Mouse (Mus musculus) G1E (cell line): ENCODE measurements at regions not wholly inside any gene's neighbourhood (a gene's known extent, or its start where the extent isn't known, plus 50 kb on each side); places are given as distances from the start of the nearest gene placed in this dataset.

Experiments used
- ATAC-seq: 2 replicates; pipeline ENCODE4 v1.8.0; 2016; ENCODE audit warnings: mild to moderate bottlenecking; ENCODE audit not compliant: insufficient number of reproducible peaks, poor library complexity, low FRiP score, severe bottlenecking; ENCODE audit errors: extremely low read depth
- DNase-seq: peaks from one replicate; pipeline ENCODE4 v3.0.0; 2012; ENCODE audit warnings: low spot score
- H3K27me3 ChIP-seq: 2 replicates; pipeline ENCODE4 v1.6.1; 2012; ENCODE audit warnings: mild to moderate bottlenecking, low read length, inconsistent platforms; ENCODE audit not compliant: insufficient read depth
- H3K36me3 ChIP-seq: replicated peaks from 2 replicates; pipeline ENCODE3; 2012; ENCODE audit warnings: mild to moderate bottlenecking, inconsistent platforms
- H3K4me1 ChIP-seq: 2 replicates; pipeline ENCODE4 v1.6.1; 2012; ENCODE audit warnings: low read depth, low read length, inconsistent platforms, mixed read lengths; ENCODE audit not compliant: insufficient read depth
- H3K4me3 ChIP-seq: 2 replicates; pipeline ENCODE4 v1.5.1; 2012; ENCODE audit warnings: low read depth, mild to moderate bottlenecking, inconsistent platforms, low read length, moderate library complexity, mixed read lengths
- H3K9me3 ChIP-seq: replicated peaks from 2 replicates; pipeline ENCODE4 v1.6.1; 2012; ENCODE audit warnings: inconsistent platforms
- CTCF ChIP-seq: IDR thresholded peaks from 2 replicates; pipeline ENCODE4 v1.5.1; 2012; ENCODE audit warnings: low read depth, low read length, inconsistent platforms, mixed read lengths
- GATA1 ChIP-seq: IDR thresholded peaks from 2 replicates; pipeline ENCODE4 v1.6.1; 2012; ENCODE audit warnings: borderline replicate concordance, low read length, inconsistent platforms, mixed read lengths
- GATA2 ChIP-seq: IDR thresholded peaks from 2 replicates; pipeline ENCODE4 v1.6.1; 2012; ENCODE audit warnings: low read depth, low read length, inconsistent platforms, borderline replicate concordance
- POLR2AphosphoS5 ChIP-seq: IDR thresholded peaks from 2 replicates; pipeline ENCODE4 v1.6.1; 2012; ENCODE audit warnings: low read depth, low read length, inconsistent platforms; ENCODE audit not compliant: insufficient replicate concordance
- TAL1 ChIP-seq: conservative IDR thresholded peaks from 2 replicates; pipeline ENCODE4 v1.6.1; 2012; ENCODE audit warnings: low read depth, low read length, inconsistent platforms, mixed read lengths

- no peak overlapping the region for H3K4me3 ChIP-seq
- H3K36me3 ChIP-seq, result no peaks in the 10 kb centered on the region
- peaks cover 53% of the 10 kb centered on the region for H3K9me3 ChIP-seq
- no peak for ATAC-seq
- TF ChIP-seq CTCF (no peak), GATA2 (no peak), POLR2AphosphoS5 (no peak), GATA1 (no peak), TAL1 (no peak)
- no peaks in the 10 kb centered on the region for H3K27me3 ChIP-seq
- no peak for DNase-seq
- no peaks in the 10 kb centered on the region for H3K4me1 ChIP-seq
Measured at GRCm38 (mm10) chr8:89325751-89326351, 281.9 kb upstream of the Sall1 start.

DNA sequence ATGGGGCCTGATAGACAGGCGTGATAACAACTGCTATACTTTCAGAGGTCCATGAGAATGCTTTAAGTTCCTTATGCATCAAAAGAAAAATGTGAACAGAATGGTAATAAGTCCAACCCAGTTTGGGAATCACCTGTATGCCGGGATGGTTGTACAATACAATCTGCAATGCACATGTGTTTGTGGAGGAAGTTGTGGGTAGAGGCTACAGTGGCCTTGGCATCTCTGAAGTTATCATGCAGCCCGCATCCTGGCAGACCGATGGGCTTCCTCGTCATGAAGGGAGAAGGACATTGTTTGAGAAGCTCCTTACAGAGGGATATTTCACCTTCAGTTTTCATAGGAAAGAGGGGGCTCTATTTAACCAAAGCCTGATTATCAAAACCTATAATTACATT lies 281.3 kb upstream of the Sall1 start:
- H3K36me3 ChIP-seq, result no peaks in the 10 kb centered on the region
- H3K27me3 ChIP-seq, result no peaks in the 10 kb centered on the region
- no peak overlapping the region for H3K4me3 ChIP-seq
- DNase-seq (no peak), ATAC-seq (no peak)
- H3K4me1 ChIP-seq, result no peaks in the 10 kb centered on the region
- TF ChIP-seq GATA2 (no peak), GATA1 (no peak), TAL1 (no peak), POLR2AphosphoS5 (no peak), CTCF (no peak)
- H3K9me3 ChIP-seq, result peaks cover 59% of the 10 kb centered on the region

DNA sequence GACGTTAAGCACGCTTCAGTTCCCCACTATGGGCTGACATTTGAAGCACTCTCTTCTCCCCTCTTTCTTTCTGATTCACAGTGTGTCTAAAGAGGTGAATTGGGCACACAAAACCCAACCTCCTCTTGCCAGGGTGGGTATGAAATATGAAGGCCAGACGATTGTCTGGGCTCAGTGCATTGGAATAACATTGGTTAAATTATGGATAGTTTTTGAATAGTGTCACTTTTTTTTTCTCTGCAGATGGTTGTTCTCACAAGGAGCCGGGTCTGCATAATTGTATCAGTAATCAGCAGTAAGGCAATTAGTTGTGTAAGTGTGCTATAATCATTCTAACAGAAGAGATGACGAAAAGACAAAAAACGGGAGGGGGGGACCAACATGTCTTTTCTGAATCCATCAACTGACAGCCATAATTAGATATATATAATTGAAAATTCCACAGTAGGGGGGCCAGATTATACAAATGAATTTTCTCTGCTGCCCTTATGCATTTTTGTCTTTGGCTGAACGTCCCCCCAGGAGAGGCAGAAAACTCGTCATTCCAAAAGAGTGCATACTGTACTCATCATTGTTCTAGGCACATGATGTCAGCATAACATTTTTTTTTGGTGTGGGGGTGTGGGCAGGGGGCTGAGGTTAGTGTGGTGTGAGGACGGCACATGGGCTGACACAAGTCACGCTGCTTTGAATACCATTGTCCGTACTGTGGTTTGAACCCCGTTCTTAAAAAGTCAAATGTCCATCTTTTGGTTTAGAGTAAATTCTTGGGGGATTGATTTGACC lies 280.7 kb upstream of the Sall1 start:
- Histone ChIP-seq H3K36me3 (no peaks in the 10 kb centered on the region), H3K4me1 (no peaks in the 10 kb centered on the region), H3K4me3 (no peak overlapping the region), H3K9me3 (peaks cover 58% of the 10 kb centered on the region), H3K27me3 (no peaks in the 10 kb centered on the region)
- ATAC-seq, result no peak
- no peak for TF ChIP-seq GATA1
- TF ChIP-seq POLR2AphosphoS5, result no peak
- no peak for TF ChIP-seq GATA2
- TF ChIP-seq TAL1, result no peak
- no peak for TF ChIP-seq CTCF
- DNase-seq, result no peak

- H3K4me3 ChIP-seq, result no peak overlapping the region
- no peaks in the 10 kb centered on the region for H3K36me3 ChIP-seq
- H3K27me3 ChIP-seq, result no peaks in the 10 kb centered on the region
- H3K9me3 ChIP-seq, result peaks cover 58% of the 10 kb centered on the region
- no peak for TF ChIP-seq CTCF
- no peak for TF ChIP-seq GATA1
- TF ChIP-seq POLR2AphosphoS5, result no peak
- no peak for TF ChIP-seq TAL1
- TF ChIP-seq GATA2, result no peak
- no peak for DNase-seq
- no peaks in the 10 kb centered on the region for H3K4me1 ChIP-seq
- ATAC-seq, result no peak
Measured at GRCm38 (mm10) chr8:89317514-89318289, 273.7 kb upstream of the Sall1 start.

DNA sequence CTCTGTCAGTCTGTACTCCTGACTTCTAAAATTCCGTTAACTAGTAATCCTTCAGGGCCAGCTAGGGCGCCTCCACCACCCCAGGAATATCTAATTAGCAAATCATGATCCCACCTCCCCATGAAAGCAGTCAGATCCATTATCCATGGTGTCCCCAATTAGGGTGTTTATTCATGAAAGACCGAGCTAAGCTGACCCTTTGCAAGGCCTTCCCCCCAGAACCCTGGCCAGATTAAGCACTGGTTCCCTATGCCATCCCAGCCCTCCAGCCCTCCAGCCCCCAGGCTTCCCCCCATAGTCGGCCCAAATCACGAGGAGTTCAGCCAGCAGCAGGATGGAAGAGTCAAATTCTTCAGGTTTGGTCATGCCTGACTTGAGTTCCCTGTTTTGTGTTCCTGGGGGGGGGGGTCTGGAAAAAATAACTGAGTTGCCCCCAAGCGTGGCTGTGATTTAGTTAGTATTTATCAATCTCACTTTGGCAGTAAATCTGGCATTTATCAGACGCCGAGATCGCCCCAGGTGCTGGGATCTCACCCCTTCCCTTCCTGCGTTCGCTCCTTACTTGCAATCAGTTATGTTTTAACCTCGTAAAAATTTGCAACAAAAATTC lies 272.7 kb upstream of the Sall1 start:
- no peaks in the 10 kb centered on the region for H3K4me1 ChIP-seq
- no peak for TF ChIP-seq POLR2AphosphoS5
- TF ChIP-seq GATA2, result no peak
- TF ChIP-seq GATA1, result no peak
- no peak for TF ChIP-seq TAL1
- TF ChIP-seq CTCF, result no peak
- no peak for DNase-seq
- no peak overlapping the region for H3K4me3 ChIP-seq
- ATAC-seq, result no peak
- H3K36me3 ChIP-seq, result no peaks in the 10 kb centered on the region
- H3K27me3 ChIP-seq, result no peaks in the 10 kb centered on the region
- H3K9me3 ChIP-seq, result peaks cover 54% of the 10 kb centered on the region

GRCm38 (mm10) chr8:89314907-89315306 lies 270.9 kb upstream of the Sall1 start:
- no peaks in the 10 kb centered on the region for H3K4me1 ChIP-seq
- H3K4me3 ChIP-seq, result no peak overlapping the region
- TF ChIP-seq GATA2 (no peak), TAL1 (no peak), CTCF (no peak), POLR2AphosphoS5 (no peak), GATA1 (no peak)
- ATAC-seq, result no peak
- H3K27me3 ChIP-seq, result no peaks in the 10 kb centered on the region
- H3K36me3 ChIP-seq, result no peaks in the 10 kb centered on the region
- no peak for DNase-seq
- peaks cover 44% of the 10 kb centered on the region for H3K9me3 ChIP-seq
